Mouse (Mus musculus): ENCODE measurements around the gene Gm49336.

The Gm49336 gene

GRCm38 (mm10) chr14:60219886-60220285 is 31.4 kb downstream of the Gm49336 start:
- DNase-seq: no peak

GRCm38 (mm10) chr14:60217616-60218015 is 33.7 kb downstream of the Gm49336 start:
- DNase-seq: no peak

GRCm38 (mm10) chr14:60216125-60216524 is 35.2 kb downstream of the Gm49336 start:
- DNase-seq: no peak

- DNase-seq: no peak
Measured at GRCm38 (mm10) chr14:60215000-60215399, 36.3 kb downstream of the Gm49336 start.

GRCm38 (mm10) chr14:60214040-60214439 is 37.3 kb downstream of the Gm49336 start:
- no peak for DNase-seq

- no peak for DNase-seq
Measured at GRCm38 (mm10) chr14:60209166-60209565, 42.1 kb downstream of the Gm49336 start.

GRCm38 (mm10) chr14:60204993-60205392 is 46.3 kb downstream of the Gm49336 start:
- no peak for DNase-seq

- DNase-seq: no peak
Measured at GRCm38 (mm10) chr14:60196884-60197283, 54.4 kb downstream of the Gm49336 start, which contains the start of gene Atp8a2. TSS of gene Atp8a2 (minus strand) at chr14:60197179.

GRCm38 (mm10) chr14:60195999-60196398 is 55.3 kb downstream of the Gm49336 start:
- no peak for DNase-seq

GRCm38 (mm10) chr14:60194606-60195005 is 56.7 kb downstream of the Gm49336 start:
- DNase-seq: no peak

- no peak for DNase-seq
Measured at GRCm38 (mm10) chr14:60189771-60190170, 61.5 kb downstream of the Gm49336 start.

GRCm38 (mm10) chr14:60188201-60188825 is 63.0 kb downstream of the Gm49336 start:
- DNase-seq: no peak

GRCm38 (mm10) chr14:60181306-60181705 is 70.0 kb downstream of the Gm49336 start:
- DNase-seq: no peak

GRCm38 (mm10) chr14:60178571-60178955 is 72.7 kb downstream of the Gm49336 start:
- DNase-seq: no peak

GRCm38 (mm10) chr14:60177614-60178570 is 73.4 kb downstream of the Gm49336 start:
- DNase-seq: no peak

- peak; percentile 31 for DNase-seq
Measured at GRCm38 (mm10) chr14:60176891-60177613, 74.3 kb downstream of the Gm49336 start.

GRCm38 (mm10) chr14:60176469-60176890 is 74.8 kb downstream of the Gm49336 start:
- DNase-seq: no peak

- no peak for DNase-seq
Measured at GRCm38 (mm10) chr14:60172286-60173055, 78.8 kb downstream of the Gm49336 start.

- no peak for DNase-seq
Measured at GRCm38 (mm10) chr14:60170845-60171610, 80.3 kb downstream of the Gm49336 start.

- DNase-seq: no peak
Measured at GRCm38 (mm10) chr14:60163367-60163766, 87.9 kb downstream of the Gm49336 start.

Data from kidney, adult 9 months (tissue).